Mouse (Mus musculus): ENCODE measurements at regions not wholly inside any gene's neighbourhood (a gene's known extent, or its start where the extent isn't known, plus 50 kb on each side); places are given as distances from the start of the nearest gene placed in this dataset.

- Histone ChIP-seq H3K27ac (ENCODE audit: low read length) (no peak overlapping the region), H3K9me3 (ENCODE audit: control insufficient read depth, low read depth, low read length) (no peaks in the 10 kb centered on the region), H3K27me3 (ENCODE audit: control insufficient read depth, insufficient read depth, low read length) (no peaks in the 10 kb centered on the region), H3K36me3 (ENCODE audit: control insufficient read depth, insufficient read depth, low read length) (no peaks in the 10 kb centered on the region), H3K4me2 (replicated peaks; ENCODE audit: low read depth, low read length) (no peak overlapping the region), H3K4me3 (ENCODE audit: low read depth, low read length) (no peak overlapping the region), H3K4me1 (ENCODE audit: control insufficient read depth, insufficient read depth, low read length) (no peaks in the 10 kb centered on the region), H3K9ac (replicated peaks; ENCODE audit: low read depth, low read length) (no peak overlapping the region)
- WGBS, result 71% methylated on average over 6 of the region's 6 CpGs
- ATAC-seq (ENCODE audit: insufficient number of reproducible peaks, insufficient read depth, low FRiP score, low read depth), result no peak
These were observed 76.0 kb upstream of the Mki67 start for GRCm38 (mm10) chr7:135791953-135792690.

- Histone ChIP-seq H3K36me3 (ENCODE audit: control insufficient read depth, insufficient read depth, low read length) (no peaks in the 10 kb centered on the region), H3K27me3 (ENCODE audit: control insufficient read depth, insufficient read depth, low read length) (no peaks in the 10 kb centered on the region), H3K9ac (replicated peaks; ENCODE audit: low read depth, low read length) (no peak overlapping the region), H3K4me3 (ENCODE audit: low read depth, low read length) (no peak overlapping the region), H3K4me1 (ENCODE audit: control insufficient read depth, insufficient read depth, low read length) (no peaks in the 10 kb centered on the region), H3K27ac (ENCODE audit: low read length) (no peak overlapping the region), H3K4me2 (replicated peaks; ENCODE audit: low read depth, low read length) (no peak overlapping the region), H3K9me3 (ENCODE audit: control insufficient read depth, low read depth, low read length) (no peaks in the 10 kb centered on the region)
- 36% methylated on average over 8 of the region's 8 CpGs for WGBS
- no peak for ATAC-seq (ENCODE audit: insufficient number of reproducible peaks, insufficient read depth, low FRiP score, low read depth)
These were observed 76.8 kb upstream of the Mki67 start for GRCm38 (mm10) chr7:135792918-135793317.

GRCm38 (mm10) chr7:135794238-135794637, 78.1 kb upstream of the Mki67 start:
- H3K9me3 ChIP-seq (ENCODE audit: control insufficient read depth, low read depth, low read length), result no peaks in the 10 kb centered on the region
- H3K9ac ChIP-seq (replicated peaks; ENCODE audit: low read depth, low read length), result no peak overlapping the region
- no peaks in the 10 kb centered on the region for H3K27me3 ChIP-seq (ENCODE audit: control insufficient read depth, insufficient read depth, low read length)
- H3K4me1 ChIP-seq (ENCODE audit: control insufficient read depth, insufficient read depth, low read length), result no peaks in the 10 kb centered on the region
- H3K36me3 ChIP-seq (ENCODE audit: control insufficient read depth, insufficient read depth, low read length), result no peaks in the 10 kb centered on the region
- H3K4me3 ChIP-seq (ENCODE audit: low read depth, low read length), result no peak overlapping the region
- H3K27ac ChIP-seq (ENCODE audit: low read length), result no peak overlapping the region
- H3K4me2 ChIP-seq (replicated peaks; ENCODE audit: low read depth, low read length), result no peak overlapping the region
- no peak for ATAC-seq (ENCODE audit: insufficient number of reproducible peaks, insufficient read depth, low FRiP score, low read depth)
- WGBS, result 54% methylated on average over 7 of the region's 7 CpGs

GRCm38 (mm10) chr7:135794679-135795078, 78.5 kb upstream of the Mki67 start:
- Histone ChIP-seq H3K36me3 (ENCODE audit: control insufficient read depth, insufficient read depth, low read length) (no peaks in the 10 kb centered on the region), H3K4me2 (replicated peaks; ENCODE audit: low read depth, low read length) (no peak overlapping the region), H3K27me3 (ENCODE audit: control insufficient read depth, insufficient read depth, low read length) (no peaks in the 10 kb centered on the region), H3K9me3 (ENCODE audit: control insufficient read depth, low read depth, low read length) (no peaks in the 10 kb centered on the region), H3K27ac (ENCODE audit: low read length) (no peak overlapping the region), H3K4me3 (ENCODE audit: low read depth, low read length) (no peak overlapping the region), H3K4me1 (ENCODE audit: control insufficient read depth, insufficient read depth, low read length) (no peaks in the 10 kb centered on the region), H3K9ac (replicated peaks; ENCODE audit: low read depth, low read length) (no peak overlapping the region)
- no peak for ATAC-seq (ENCODE audit: insufficient number of reproducible peaks, insufficient read depth, low FRiP score, low read depth)
- WGBS, result 65% methylated on average over 2 of the region's 2 CpGs

- no peaks in the 10 kb centered on the region for H3K4me1 ChIP-seq (ENCODE audit: control insufficient read depth, insufficient read depth, low read length)
- H3K4me2 ChIP-seq (replicated peaks; ENCODE audit: low read depth, low read length), result no peak overlapping the region
- no peak overlapping the region for H3K27ac ChIP-seq (ENCODE audit: low read length)
- H3K27me3 ChIP-seq (ENCODE audit: control insufficient read depth, insufficient read depth, low read length), result no peaks in the 10 kb centered on the region
- H3K9ac ChIP-seq (replicated peaks; ENCODE audit: low read depth, low read length), result no peak overlapping the region
- H3K36me3 ChIP-seq (ENCODE audit: control insufficient read depth, insufficient read depth, low read length), result no peaks in the 10 kb centered on the region
- no peak for ATAC-seq (ENCODE audit: insufficient number of reproducible peaks, insufficient read depth, low FRiP score, low read depth)
- no peak overlapping the region for H3K4me3 ChIP-seq (ENCODE audit: low read depth, low read length)
- H3K9me3 ChIP-seq (ENCODE audit: control insufficient read depth, low read depth, low read length), result no peaks in the 10 kb centered on the region
- WGBS, result 53% methylated on average over 2 of the region's 2 CpGs
These were observed 82.3 kb upstream of the Mki67 start for GRCm38 (mm10) chr7:135798441-135798840.

- Histone ChIP-seq H3K4me1 (ENCODE audit: control insufficient read depth, insufficient read depth, low read length) (no peaks in the 10 kb centered on the region), H3K4me2 (replicated peaks; ENCODE audit: low read depth, low read length) (no peak overlapping the region), H3K36me3 (ENCODE audit: control insufficient read depth, insufficient read depth, low read length) (no peaks in the 10 kb centered on the region), H3K27me3 (ENCODE audit: control insufficient read depth, insufficient read depth, low read length) (no peaks in the 10 kb centered on the region), H3K4me3 (ENCODE audit: low read depth, low read length) (no peak overlapping the region), H3K9ac (replicated peaks; ENCODE audit: low read depth, low read length) (no peak overlapping the region), H3K27ac (ENCODE audit: low read length) (no peak overlapping the region), H3K9me3 (ENCODE audit: control insufficient read depth, low read depth, low read length) (no peaks in the 10 kb centered on the region)
- ATAC-seq (ENCODE audit: insufficient number of reproducible peaks, insufficient read depth, low FRiP score, low read depth), result no peak
- 89% methylated on average over 15 of the region's 15 CpGs for WGBS
These were observed 86.5 kb upstream of the Mki67 start for GRCm38 (mm10) chr7:135802598-135803121.

GRCm38 (mm10) chr7:135804730-135805129, 88.6 kb upstream of the Mki67 start:
- H3K36me3 ChIP-seq (ENCODE audit: control insufficient read depth, insufficient read depth, low read length), result no peaks in the 10 kb centered on the region
- no peak overlapping the region for H3K27ac ChIP-seq (ENCODE audit: low read length)
- H3K4me1 ChIP-seq (ENCODE audit: control insufficient read depth, insufficient read depth, low read length), result no peaks in the 10 kb centered on the region
- no peak overlapping the region for H3K4me2 ChIP-seq (replicated peaks; ENCODE audit: low read depth, low read length)
- no peak for ATAC-seq (ENCODE audit: insufficient number of reproducible peaks, insufficient read depth, low FRiP score, low read depth)
- whole genome bisulfite sequencing, result 46% methylated on average over 7 of the region's 7 CpGs
- H3K9me3 ChIP-seq (ENCODE audit: control insufficient read depth, low read depth, low read length), result no peaks in the 10 kb centered on the region
- H3K4me3 ChIP-seq (ENCODE audit: low read depth, low read length), result no peak overlapping the region
- H3K9ac ChIP-seq (replicated peaks; ENCODE audit: low read depth, low read length), result no peak overlapping the region
- no peaks in the 10 kb centered on the region for H3K27me3 ChIP-seq (ENCODE audit: control insufficient read depth, insufficient read depth, low read length)

- H3K9ac ChIP-seq (replicated peaks; ENCODE audit: low read depth, low read length), result no peak overlapping the region
- H3K4me2 ChIP-seq (replicated peaks; ENCODE audit: low read depth, low read length), result no peak overlapping the region
- no peaks in the 10 kb centered on the region for H3K9me3 ChIP-seq (ENCODE audit: control insufficient read depth, low read depth, low read length)
- H3K36me3 ChIP-seq (ENCODE audit: control insufficient read depth, insufficient read depth, low read length), result no peaks in the 10 kb centered on the region
- peaks cover 2% of the 10 kb centered on the region; the same call in 1 of the 2 replicates for H3K4me1 ChIP-seq (ENCODE audit: control insufficient read depth, insufficient read depth, low read length)
- H3K27ac ChIP-seq (ENCODE audit: low read length), result no peak overlapping the region
- WGBS, result 73% methylated on average over 8 of the region's 8 CpGs
- no peak for ATAC-seq (ENCODE audit: insufficient number of reproducible peaks, insufficient read depth, low FRiP score, low read depth)
- no peak overlapping the region for H3K4me3 ChIP-seq (ENCODE audit: low read depth, low read length)
- H3K27me3 ChIP-seq (ENCODE audit: control insufficient read depth, insufficient read depth, low read length), result no peaks in the 10 kb centered on the region
These were observed 90.0 kb upstream of the Mki67 start for GRCm38 (mm10) chr7:135806139-135806538.

- no peak overlapping the region for H3K9ac ChIP-seq (replicated peaks; ENCODE audit: low read depth, low read length)
- no peaks in the 10 kb centered on the region for H3K27me3 ChIP-seq (ENCODE audit: control insufficient read depth, insufficient read depth, low read length)
- H3K4me1 ChIP-seq (ENCODE audit: control insufficient read depth, insufficient read depth, low read length), result peaks cover 5% of the 10 kb centered on the region; the same call in 1 of the 2 replicates
- H3K9me3 ChIP-seq (ENCODE audit: control insufficient read depth, low read depth, low read length), result no peaks in the 10 kb centered on the region
- no peak overlapping the region for H3K4me3 ChIP-seq (ENCODE audit: low read depth, low read length)
- H3K4me2 ChIP-seq (replicated peaks; ENCODE audit: low read depth, low read length), result no peak overlapping the region
- no peak overlapping the region for H3K27ac ChIP-seq (ENCODE audit: low read length)
- WGBS, result 91% methylated on average over 7 of the region's 7 CpGs
- H3K36me3 ChIP-seq (ENCODE audit: control insufficient read depth, insufficient read depth, low read length), result no peaks in the 10 kb centered on the region
- ATAC-seq (ENCODE audit: insufficient number of reproducible peaks, insufficient read depth, low FRiP score, low read depth), result no peak
These were observed 90.5 kb upstream of the Mki67 start for GRCm38 (mm10) chr7:135806673-135807072.
